Mouse (Mus musculus) thymus, adult 2 months (tissue): ENCODE measurements around the gene Jpt1. TPM values are rescaled to one million over a fixed set of nuclear protein-coding genes. Genes with fewer than 3 reads are reported as not detected.
A peak's percentile ranks its signal among the peaks of the same experiment; 100 is the strongest.

Experiments
- DNase-seq: peaks from one replicate; pipeline ENCODE4 v3.0.0; 2021
- H3K27ac ChIP-seq: fragments of 200-500 bp; 2 replicates; pipeline ENCODE4 v1.5.1; 2012; ENCODE audit warnings: low read length, control low read depth; ENCODE audit not compliant: control insufficient read depth, insufficient read depth
- H3K27me3 ChIP-seq: fragments of 200-500 bp; 2 replicates; pipeline ENCODE4 v1.6.1; 2012; ENCODE audit warnings: mild to moderate bottlenecking, low read length, moderate library complexity, mixed read lengths; ENCODE audit not compliant: control insufficient read depth, insufficient read depth
- H3K36me3 ChIP-seq: fragments of 200-500 bp; 2 replicates; pipeline ENCODE4 v1.6.1; 2012; ENCODE audit warnings: mild to moderate bottlenecking, low read length, moderate library complexity; ENCODE audit not compliant: control insufficient read depth, insufficient read depth
- H3K4me1 ChIP-seq: fragments of 200-500 bp; replicated peaks from 2 replicates; pipeline ENCODE4 v1.6.1; 2012; ENCODE audit warnings: low read length; ENCODE audit not compliant: control insufficient read depth, insufficient read depth
- H3K4me3 ChIP-seq: fragments of 200-500 bp; 2 replicates; pipeline ENCODE4 v1.5.1; 2012; ENCODE audit warnings: mild to moderate bottlenecking, low read length, control low read depth, moderate library complexity; ENCODE audit not compliant: control insufficient read depth, insufficient read depth
- CTCF ChIP-seq: fragments of 200-500 bp; IDR thresholded peaks from 2 replicates; pipeline ENCODE4 v1.5.1; 2012; ENCODE audit warnings: mild to moderate bottlenecking, control low read depth, low read length, moderate library complexity, borderline replicate concordance; ENCODE audit not compliant: control insufficient read depth, poor library complexity, insufficient read depth; ENCODE audit errors: extremely low read depth
- POLR2A ChIP-seq: fragments of 200-500 bp; IDR thresholded peaks from 2 replicates; pipeline ENCODE4 v1.6.1; 2012; ENCODE audit warnings: mild to moderate bottlenecking, low read length, control low read depth, moderate library complexity; ENCODE audit not compliant: control insufficient read depth, poor library complexity, insufficient read depth; ENCODE audit errors: extremely low read depth
- WGBS: fragments of 180-500 bp; shearing (Covaris S2); methylation state at CpG from one replicate; pipeline ENCODE4 v1.1.7; 2018; 5-methylcytosine and 5-hydroxymethylcytosine counted together
- polyA plus RNA-seq: library from polyadenylated mRNA; depleted of rRNA; stranded (reverse); fragments of >200 nt; gene quantifications from 2 replicates; pipeline ENCODE4 v1.2.3, GENCODE M21; 2012

The Jpt1 gene
- polyA plus RNA-seq, 1 experiment, result 686 TPM

GRCm38 (mm10) chr11:115520218-115520617 is 6.0 kb upstream of the Jpt1 start:
- Histone ChIP-seq H3K4me1 (peaks cover 1% of the 10 kb centered on the region), H3K27me3 (no peaks in the 10 kb centered on the region), H3K4me3 (no peak overlapping the region), H3K36me3 (peaks cover 28% of the 10 kb centered on the region), H3K27ac (no peak overlapping the region)
- no peak for TF ChIP-seq CTCF
- TF ChIP-seq POLR2A, result no peak
- 94% methylated on average over 2 of the region's 2 CpGs for WGBS
- no peak for DNase-seq

- H3K27me3 ChIP-seq, result no peaks in the 10 kb centered on the region
- 81% methylated on average over 3 of the region's 3 CpGs for WGBS
- peaks cover 21% of the 10 kb centered on the region for H3K36me3 ChIP-seq
- DNase-seq, result no peak
- H3K27ac ChIP-seq, result no peak overlapping the region
- no peak for TF ChIP-seq CTCF
- TF ChIP-seq POLR2A, result no peak
- H3K4me1 ChIP-seq, result peaks cover 5% of the 10 kb centered on the region
- H3K4me3 ChIP-seq, result no peak overlapping the region
Measured at GRCm38 (mm10) chr11:115519581-115519980, 5.4 kb upstream of the Jpt1 start.

- Histone ChIP-seq H3K4me1 (peaks cover 5% of the 10 kb centered on the region), H3K27me3 (no peaks in the 10 kb centered on the region), H3K36me3 (peaks cover 12% of the 10 kb centered on the region), H3K27ac (no peak overlapping the region), H3K4me3 (no peak overlapping the region)
- TF ChIP-seq CTCF (no peak), POLR2A (no peak)
- 91% methylated on average over 9 of the region's 9 CpGs for WGBS
- DNase-seq, result no peak
Measured at GRCm38 (mm10) chr11:115518693-115519092, 4.5 kb upstream of the Jpt1 start.

GRCm38 (mm10) chr11:115516942-115517341 is 2.8 kb upstream of the Jpt1 start:
- TF ChIP-seq CTCF, result no peak
- TF ChIP-seq POLR2A, result no peak
- 94% methylated on average over 5 of the region's 5 CpGs for WGBS
- H3K36me3 ChIP-seq, result peaks cover under 1% of the 10 kb centered on the region; the same call in 1 of the 2 replicates

GRCm38 (mm10) chr11:115515021-115515420 is 834 bp upstream of the Jpt1 start:
- TF ChIP-seq CTCF (no peak), POLR2A (no peak)
- no peak for DNase-seq
- Histone ChIP-seq H3K4me3 (no peak overlapping the region), H3K4me1 (peaks cover 28% of the 10 kb centered on the region), H3K36me3 (no peaks in the 10 kb centered on the region), H3K27me3 (no peaks in the 10 kb centered on the region), H3K27ac (no peak overlapping the region)
- WGBS, result 74% methylated on average over 6 of the region's 6 CpGs

More at GRCm38 (mm10) chr11:115516942-115517341, 2.8 kb upstream of the Jpt1 start:
- Histone ChIP-seq H3K4me1 (peaks cover 11% of the 10 kb centered on the region), H3K4me3 (no peak overlapping the region), H3K27ac (no peak overlapping the region), H3K27me3 (no peaks in the 10 kb centered on the region)
- no peak for DNase-seq

- Histone ChIP-seq H3K4me1 (peaks cover 37% of the 10 kb centered on the region), H3K27ac (peak overlapping the region; percentile 60), H3K4me3 (peak overlapping the region; percentile 84), H3K36me3 (no peaks in the 10 kb centered on the region), H3K27me3 (no peaks in the 10 kb centered on the region)
- DNase-seq, result peak; percentile 55
- WGBS, result under 1% methylated on average over 57 of the region's 57 CpGs
- TF ChIP-seq CTCF (no peak), POLR2A (no peak)
Measured at GRCm38 (mm10) chr11:115513271-115514237, 633 bp downstream of the Jpt1 start.
